Mouse (Mus musculus): ENCODE results near the gene Coil. TPM values are rescaled to one million over a fixed set of nuclear protein-coding genes. Genes with fewer than 3 reads are reported as not detected.

Coil gene
- total RNA-seq, 1 experiment = 37.8 TPM

DNA sequence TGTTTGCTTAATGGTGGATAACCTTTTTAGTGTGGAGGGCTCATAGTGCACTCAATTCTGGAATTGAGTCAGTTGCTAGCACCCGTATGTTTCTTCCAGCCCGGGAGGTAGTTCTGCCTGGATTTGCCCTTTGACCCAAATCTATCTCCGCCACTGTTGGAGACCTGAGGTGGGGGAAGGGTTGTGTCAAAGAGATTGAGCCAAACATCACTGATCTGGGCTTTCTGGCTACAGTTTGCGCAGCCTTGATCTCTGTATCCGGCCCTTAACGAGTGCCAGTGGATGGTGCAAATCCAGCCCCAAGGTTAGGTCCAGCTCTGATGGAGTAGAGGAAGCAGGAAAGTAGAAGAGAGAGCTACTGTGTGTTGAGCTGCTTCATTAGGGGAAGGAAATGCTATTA, 33.0 kb downstream of the Coil start:
- DNase-seq (ENCODE audit: low read depth, low spot score) = no peak
- no peak for TF ChIP-seq CHD2 (IDR thresholded peaks at IDR 0.05; ENCODE audit: low read depth, low read length)
- TF ChIP-seq ZNF384 (IDR thresholded peaks at IDR 0.05; ENCODE audit: low read depth, low read length) = no peak
- no peak for TF ChIP-seq ZC3H11A (IDR thresholded peaks at IDR 0.05; ENCODE audit: borderline replicate concordance, low read depth, low read length)
- no peak for TF ChIP-seq HCFC1 (IDR thresholded peaks at IDR 0.05; ENCODE audit: borderline replicate concordance, insufficient read depth, low read length)
- TF ChIP-seq MAFK (IDR thresholded peaks at IDR 0.05; ENCODE audit: insufficient read depth, low read depth, low read length) = no peak

DNA sequence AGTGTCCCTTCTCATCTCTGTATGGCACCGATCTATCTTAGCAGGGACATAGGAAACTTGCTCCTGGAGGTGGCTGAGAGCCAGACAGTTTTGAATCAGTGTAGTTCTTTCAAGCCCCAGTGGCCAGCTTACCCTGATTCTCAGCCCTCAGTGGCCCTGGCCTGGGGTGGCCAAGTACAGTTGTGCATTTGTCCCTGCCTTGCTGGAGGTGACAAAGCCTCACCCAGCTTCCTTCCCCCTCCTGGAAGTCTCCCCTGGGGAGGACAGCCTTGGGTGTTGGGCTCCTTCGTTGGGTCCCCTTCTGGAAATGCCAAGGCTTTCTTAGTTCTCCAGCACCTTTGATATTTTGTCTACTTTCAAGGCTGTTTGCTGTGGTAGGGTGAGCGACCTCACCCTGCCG, 33.7 kb downstream of the Coil start:
- H3K4me3 ChIP-seq (ENCODE audit: insufficient read depth in 1 of 2, low read depth in 1 of 2, low read length in 2 of 2, poor library complexity in 1 of 2, severe bottlenecking in 1 of 2) = peak overlapping the region in 1 of 2 experiments; percentile 24; a peak in 1 of 4 replicates
- no peak for TF ChIP-seq MAFK (IDR thresholded peaks at IDR 0.05; ENCODE audit: insufficient read depth, low read depth, low read length)
- TF ChIP-seq HCFC1 (IDR thresholded peaks at IDR 0.05; ENCODE audit: borderline replicate concordance, insufficient read depth, low read length) = no peak
- TF ChIP-seq CHD2 (IDR thresholded peaks at IDR 0.05; ENCODE audit: low read depth, low read length) = no peak
- TF ChIP-seq ZC3H11A (IDR thresholded peaks at IDR 0.05; ENCODE audit: borderline replicate concordance, low read depth, low read length) = no peak
- peak overlapping the region; percentile 15; the same call in 1 of the 2 replicates for H3K9ac ChIP-seq (ENCODE audit: insufficient read depth, low read depth, low read length, poor library complexity, severe bottlenecking)
- H3K36me3 ChIP-seq (ENCODE audit: control insufficient read depth, insufficient read depth, low read length, poor library complexity, severe bottlenecking) = peaks cover 37% of the 10 kb centered on the region
- H3K4me1 ChIP-seq (ENCODE audit: control insufficient read depth in 2 of 2, insufficient read depth in 2 of 2, low read length in 2 of 2, poor library complexity in 1 of 2) = peaks cover 5 to 18% of the 10 kb centered on the region in 2 experiments
- no peak for DNase-seq (ENCODE audit: low read depth, low spot score)
- no peaks in the 10 kb centered on the region for H3K9me3 ChIP-seq (ENCODE audit: control insufficient read depth, insufficient read depth, low read depth, low read length)
- no peak overlapping the region for H3K27ac ChIP-seq (ENCODE audit: insufficient read depth, low read depth, low read length, poor library complexity, severe bottlenecking)
- in situ Hi-C loops (cut with MboI; ENCODE audit: low sequenced_read_pairs in 2 of 2, unreplicated experiment in 2 of 2) = no loop called here

More for the DNA sequence above, 33.0 kb downstream of the Coil start:
- Histone ChIP-seq H3K27ac (ENCODE audit: insufficient read depth, low read depth, low read length, poor library complexity, severe bottlenecking) (no peak overlapping the region), H3K9ac (ENCODE audit: insufficient read depth, low read depth, low read length, poor library complexity, severe bottlenecking) (peak overlapping the region; percentile 12; the same call in 1 of the 2 replicates), H3K36me3 (ENCODE audit: control insufficient read depth, insufficient read depth, low read length, poor library complexity, severe bottlenecking) (peaks cover 30% of the 10 kb centered on the region), H3K9me3 (ENCODE audit: control insufficient read depth, insufficient read depth, low read depth, low read length) (no peaks in the 10 kb centered on the region), H3K4me3 (ENCODE audit: insufficient read depth in 1 of 2, low read depth in 1 of 2, low read length in 2 of 2, poor library complexity in 1 of 2, severe bottlenecking in 1 of 2) (peak overlapping the region; percentile 24 to 42), H3K4me1 (ENCODE audit: control insufficient read depth in 2 of 2, insufficient read depth in 2 of 2, low read length in 2 of 2, poor library complexity in 1 of 2) (peaks cover 8 to 18% of the 10 kb centered on the region in 2 experiments)
- in situ Hi-C loops (cut with MboI; ENCODE audit: low sequenced_read_pairs in 2 of 2, unreplicated experiment in 2 of 2) = no loop called here

GRCm38 (mm10) chr11:89005473-89005872, 35.4 kb downstream of the Coil start:
- H3K9ac ChIP-seq (ENCODE audit: insufficient read depth, low read depth, low read length, poor library complexity, severe bottlenecking) = no peak overlapping the region
- peaks cover 52% of the 10 kb centered on the region for H3K36me3 ChIP-seq (ENCODE audit: control insufficient read depth, insufficient read depth, low read length, poor library complexity, severe bottlenecking)
- H3K4me1 ChIP-seq (ENCODE audit: control insufficient read depth in 2 of 2, insufficient read depth in 2 of 2, low read length in 2 of 2, poor library complexity in 1 of 2) = peaks cover 5 to 18% of the 10 kb centered on the region in 2 experiments
- TF ChIP-seq HCFC1 (IDR thresholded peaks at IDR 0.05; ENCODE audit: borderline replicate concordance, insufficient read depth, low read length) (no peak), MAFK (IDR thresholded peaks at IDR 0.05; ENCODE audit: insufficient read depth, low read depth, low read length) (no peak), CHD2 (IDR thresholded peaks at IDR 0.05; ENCODE audit: low read depth, low read length) (no peak), ZNF384 (IDR thresholded peaks at IDR 0.05; ENCODE audit: low read depth, low read length) (no peak), ZC3H11A (IDR thresholded peaks at IDR 0.05; ENCODE audit: borderline replicate concordance, low read depth, low read length) (no peak)
- no peak overlapping the region; the same call in 1 of the 2 replicates for H3K27ac ChIP-seq (ENCODE audit: insufficient read depth, low read depth, low read length, poor library complexity, severe bottlenecking)
- in situ Hi-C loops (cut with MboI; ENCODE audit: low sequenced_read_pairs in 2 of 2, unreplicated experiment in 2 of 2) = no loop called here
- no peaks in the 10 kb centered on the region for H3K9me3 ChIP-seq (ENCODE audit: control insufficient read depth, insufficient read depth, low read depth, low read length)
- DNase-seq (ENCODE audit: low read depth, low spot score) = no peak
- no peak overlapping the region for H3K4me3 ChIP-seq (ENCODE audit: insufficient read depth in 1 of 2, low read depth in 1 of 2, low read length in 2 of 2, poor library complexity in 1 of 2, severe bottlenecking in 1 of 2)

DNA sequence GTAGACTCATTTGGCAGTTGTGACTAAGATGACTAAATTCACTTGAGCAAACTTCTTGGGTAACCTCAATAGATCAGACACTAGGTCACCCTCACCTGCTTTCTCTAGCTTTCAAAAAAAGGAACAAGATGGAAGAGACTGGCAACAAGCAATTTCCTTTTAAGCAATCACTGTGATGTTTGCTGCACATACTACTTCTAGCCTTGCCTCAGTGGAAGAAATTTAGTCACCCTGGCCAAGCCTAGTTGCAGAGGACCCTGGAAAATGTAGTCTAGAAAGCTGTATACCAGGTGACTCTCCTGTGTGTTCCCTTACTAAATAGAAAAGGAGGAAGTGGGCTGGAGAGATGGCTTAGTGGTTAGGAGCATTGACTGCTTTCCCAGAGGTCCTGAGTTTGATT, 36.4 kb downstream of the Coil start:
- Histone ChIP-seq H3K27ac (ENCODE audit: insufficient read depth, low read depth, low read length, poor library complexity, severe bottlenecking) (no peak overlapping the region), H3K36me3 (ENCODE audit: control insufficient read depth, insufficient read depth, low read length, poor library complexity, severe bottlenecking) (peaks cover 59% of the 10 kb centered on the region), H3K9me3 (ENCODE audit: control insufficient read depth, insufficient read depth, low read depth, low read length) (no peaks in the 10 kb centered on the region), H3K4me1 (ENCODE audit: control insufficient read depth in 2 of 2, insufficient read depth in 2 of 2, low read length in 2 of 2, poor library complexity in 1 of 2) (peaks cover 5 to 18% of the 10 kb centered on the region in 2 experiments), H3K4me3 (ENCODE audit: insufficient read depth in 1 of 2, low read depth in 1 of 2, low read length in 2 of 2, poor library complexity in 1 of 2, severe bottlenecking in 1 of 2) (no peak overlapping the region), H3K9ac (ENCODE audit: insufficient read depth, low read depth, low read length, poor library complexity, severe bottlenecking) (no peak overlapping the region)
- TF ChIP-seq CHD2 (IDR thresholded peaks at IDR 0.05; ENCODE audit: low read depth, low read length) (no peak), HCFC1 (IDR thresholded peaks at IDR 0.05; ENCODE audit: borderline replicate concordance, insufficient read depth, low read length) (no peak), ZNF384 (IDR thresholded peaks at IDR 0.05; ENCODE audit: low read depth, low read length) (no peak), MAFK (IDR thresholded peaks at IDR 0.05; ENCODE audit: insufficient read depth, low read depth, low read length) (no peak), ZC3H11A (IDR thresholded peaks at IDR 0.05; ENCODE audit: borderline replicate concordance, low read depth, low read length) (no peak)
- no peak for DNase-seq (ENCODE audit: low read depth, low spot score)
- in situ Hi-C loops (cut with MboI; ENCODE audit: low sequenced_read_pairs in 2 of 2, unreplicated experiment in 2 of 2) = no loop called here

GRCm38 (mm10) chr11:89007582-89007981, 37.5 kb downstream of the Coil start:
- Histone ChIP-seq H3K4me3 (ENCODE audit: insufficient read depth in 1 of 2, low read depth in 1 of 2, low read length in 2 of 2, poor library complexity in 1 of 2, severe bottlenecking in 1 of 2) (no peak overlapping the region), H3K36me3 (ENCODE audit: control insufficient read depth, insufficient read depth, low read length, poor library complexity, severe bottlenecking) (peaks cover 63% of the 10 kb centered on the region), H3K4me1 (ENCODE audit: control insufficient read depth in 2 of 2, insufficient read depth in 2 of 2, low read length in 2 of 2, poor library complexity in 1 of 2) (peaks cover 2 to 18% of the 10 kb centered on the region in 2 experiments), H3K27ac (ENCODE audit: insufficient read depth, low read depth, low read length, poor library complexity, severe bottlenecking) (no peak overlapping the region), H3K9ac (ENCODE audit: insufficient read depth, low read depth, low read length, poor library complexity, severe bottlenecking) (no peak overlapping the region), H3K9me3 (ENCODE audit: control insufficient read depth, insufficient read depth, low read depth, low read length) (no peaks in the 10 kb centered on the region)
- no peak for DNase-seq (ENCODE audit: low read depth, low spot score)
- TF ChIP-seq CHD2 (IDR thresholded peaks at IDR 0.05; ENCODE audit: low read depth, low read length) (no peak), ZC3H11A (IDR thresholded peaks at IDR 0.05; ENCODE audit: borderline replicate concordance, low read depth, low read length) (no peak), HCFC1 (IDR thresholded peaks at IDR 0.05; ENCODE audit: borderline replicate concordance, insufficient read depth, low read length) (no peak), MAFK (IDR thresholded peaks at IDR 0.05; ENCODE audit: insufficient read depth, low read depth, low read length) (no peak), ZNF384 (IDR thresholded peaks at IDR 0.05; ENCODE audit: low read depth, low read length) (no peak)
- in situ Hi-C loops (cut with MboI; ENCODE audit: low sequenced_read_pairs in 2 of 2, unreplicated experiment in 2 of 2) = no loop called here
